Mouse (Mus musculus) heart, postnatal 0 days (tissue): Measurements from ENCODE around the gene Msln. TPM values are rescaled to one million over a fixed set of nuclear protein-coding genes. Genes with fewer than 3 reads are reported as not detected.

Experiments
- ATAC-seq: fragments of 200-750 bp; cut with Nextera tagmentation; 2 replicates; pipeline ENCODE4 v1.8.0; 2017; ENCODE audit warnings: low read depth, moderate number of reproducible peaks, moderate library complexity; ENCODE audit not compliant: insufficient read depth
- DNase-seq: peaks from one replicate; pipeline ENCODE4 v3.0.0-alpha.2; 2016; ENCODE audit warnings: low spot score
- H3K27ac ChIP-seq: fragments of 300-500 bp; sonication (generic); 2 replicates; pipeline ENCODE4 v1.5.1; 2014; ENCODE audit warnings: low read depth, mild to moderate bottlenecking
- H3K27me3 ChIP-seq: fragments of 300-500 bp; sonication (generic); 2 replicates; pipeline ENCODE4 v1.6.1; 2014; ENCODE audit warnings: low read length, mixed read lengths; ENCODE audit not compliant: control insufficient read depth, insufficient read depth
- H3K36me3 ChIP-seq: fragments of 300-500 bp; sonication (generic); replicated peaks from 2 replicates; pipeline ENCODE4 v1.6.1; 2014; ENCODE audit warnings: low read length, mixed read lengths; ENCODE audit not compliant: control insufficient read depth, insufficient read depth
- H3K4me1 ChIP-seq: fragments of 300-500 bp; sonication (generic); 2 replicates; pipeline ENCODE4 v1.6.1; 2014; ENCODE audit warnings: antibody characterized with exemption; ENCODE audit not compliant: control insufficient read depth, insufficient read depth
- H3K4me2 ChIP-seq: fragments of 300-500 bp; sonication (generic); 2 replicates; pipeline ENCODE4 v1.6.1; 2014; ENCODE audit warnings: low read depth, mild to moderate bottlenecking, low read length, moderate library complexity
- H3K4me3 ChIP-seq: fragments of 300-500 bp; sonication (generic); 2 replicates; pipeline ENCODE4 v1.5.1; 2014; ENCODE audit warnings: low read depth, low read length
- H3K9ac ChIP-seq: fragments of 300-500 bp; sonication (generic); replicated peaks from 2 replicates; pipeline ENCODE4 v1.6.1; 2014; ENCODE audit warnings: low read depth, low read length, mixed read lengths
- H3K9me3 ChIP-seq: fragments of 300-500 bp; sonication (generic); replicated peaks from 2 replicates; pipeline ENCODE4 v1.6.1; 2016; ENCODE audit warnings: low read length; ENCODE audit not compliant: control insufficient read depth
- CTCF ChIP-seq: IDR thresholded peaks from 2 replicates; pipeline ENCODE4 v1.5.1; 2016; ENCODE audit warnings: antibody characterized with exemption, control low read depth, low read depth
- EP300 ChIP-seq: IDR thresholded peaks from 2 replicates; pipeline ENCODE4 v1.6.1; 2016; ENCODE audit warnings: antibody characterized with exemption, low read depth
- WGBS: fragments of 180-500 bp; shearing (Covaris S2); extraction: QIAGEN DNeasy Blood & Tissue Kit; methylation state at CpG from one replicate; pipeline ENCODE4 v1.1.7; 2014; 5-methylcytosine and 5-hydroxymethylcytosine counted together
- polyA plus RNA-seq: library from polyadenylated mRNA; unstranded; fragments of >200 nt; fragmentation: Nextera tagmentation; extraction: Ambion mirVana; gene quantifications from 2 replicates; pipeline ENCODE4 v1.2.1, GENCODE M21; 2015
- total RNA-seq: library from RNA; depleted of rRNA; stranded (reverse); fragments of >200 nt; gene quantifications from 2 replicates; pipeline ENCODE4 v1.2.3, GENCODE M21; 2014; ENCODE audit warnings: low replicate concordance

Msln gene
- total and polyA plus RNA-seq, 2 experiments from 2014 or later: 60.3 to 83.3 TPM

GRCm38 (mm10) chr17:25735246-25735645 is 18.9 kb downstream of the Msln start:
- WGBS: 70% methylated on average over 5 of the region's 5 CpGs
- Histone ChIP-seq H3K9me3 (no peaks in the 10 kb centered on the region), H3K36me3 (no peaks in the 10 kb centered on the region), H3K4me3 (no peak overlapping the region), H3K27me3 (no peaks in the 10 kb centered on the region), H3K4me1 (no peaks in the 10 kb centered on the region), H3K9ac (no peak overlapping the region), H3K27ac (no peak overlapping the region), H3K4me2 (no peak overlapping the region)
- DNase-seq (no peak), ATAC-seq (no peak)
- TF ChIP-seq EP300: no peak
- TF ChIP-seq CTCF: no peak

GRCm38 (mm10) chr17:25732082-25732481 is 22.1 kb downstream of the Msln start:
- H3K9me3 ChIP-seq: no peaks in the 10 kb centered on the region
- DNase-seq: peak; percentile 50
- no peak overlapping the region for H3K9ac ChIP-seq
- no peak for ATAC-seq
- H3K27ac ChIP-seq: no peak overlapping the region
- H3K27me3 ChIP-seq: no peaks in the 10 kb centered on the region
- WGBS: 18% methylated on average over 2 of the region's 2 CpGs
- H3K4me2 ChIP-seq: no peak overlapping the region
- no peak overlapping the region for H3K4me3 ChIP-seq
- H3K4me1 ChIP-seq: peaks cover 8% of the 10 kb centered on the region
- H3K36me3 ChIP-seq: no peaks in the 10 kb centered on the region
- TF ChIP-seq EP300 (no peak), CTCF (peak; percentile 95)

- Histone ChIP-seq H3K4me3 (peak overlapping the region; percentile 61), H3K4me2 (peak overlapping the region; percentile 90), H3K27ac (peak overlapping the region; percentile 40; the same call in 1 of the 2 replicates), H3K9ac (peak overlapping the region; percentile 78), H3K4me1 (peaks cover 16% of the 10 kb centered on the region), H3K9me3 (no peaks in the 10 kb centered on the region), H3K27me3 (no peaks in the 10 kb centered on the region), H3K36me3 (no peaks in the 10 kb centered on the region; the same call in 1 of the 2 replicates)
- WGBS: 8% methylated on average over 4 of the region's 4 CpGs
- DNase-seq: no peak
- TF ChIP-seq EP300: no peak
- ATAC-seq: no peak
Observed at GRCm38 (mm10) chr17:25728009-25728270, 26.2 kb downstream of the Msln start.

DNA sequence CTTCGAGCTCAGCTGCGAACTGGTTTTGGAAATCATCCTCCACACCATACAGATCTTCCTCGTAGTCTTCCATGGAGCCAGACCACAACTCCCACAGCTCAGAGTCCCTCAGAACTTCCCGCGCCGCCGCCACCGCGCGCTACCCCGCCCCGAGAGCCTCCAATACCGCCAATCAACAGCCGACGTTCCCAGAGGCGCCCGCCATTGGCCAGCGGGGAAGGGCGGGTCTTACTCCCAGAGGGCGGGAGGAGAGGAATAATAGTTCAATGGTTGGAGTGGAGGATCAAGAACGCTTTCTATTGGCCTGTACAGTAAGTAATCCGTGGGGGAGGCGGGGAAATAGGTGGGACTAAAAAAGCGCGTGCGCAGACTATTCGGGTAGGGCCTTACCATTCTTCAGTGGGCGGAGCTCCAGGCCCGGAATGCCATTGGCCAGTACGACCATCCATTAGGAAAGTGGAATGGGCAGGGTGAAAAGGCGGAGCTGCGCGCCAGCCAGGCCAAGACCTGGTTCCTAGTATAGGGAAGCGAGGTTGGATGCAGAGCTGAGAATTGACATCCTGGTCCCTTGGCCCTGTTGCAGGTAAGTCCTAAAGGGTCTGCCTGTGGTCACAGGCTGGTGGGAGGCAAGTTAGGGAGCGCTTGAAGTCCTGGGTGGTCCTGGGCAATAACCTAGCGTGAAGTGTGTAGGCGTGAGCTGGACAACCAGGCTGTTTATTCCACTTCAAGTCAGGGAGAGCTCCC is 26.7 kb downstream of the Msln start, which contains the start of the genes Chtf18 and Rpusd1:
TSS of gene Chtf18 (minus strand) at position 155 of the 744 bp plus-strand sequence.
TSS of gene Rpusd1 (plus strand) at position 406 of the 744 bp plus-strand sequence.
- WGBS: under 1% methylated on average over 37 of the region's 37 CpGs
- H3K27me3 ChIP-seq: no peaks in the 10 kb centered on the region
- DNase-seq (peak; percentile 100), ATAC-seq (peak; percentile 98)
- no peak for TF ChIP-seq CTCF
- TF ChIP-seq EP300: no peak
- peaks cover 16% of the 10 kb centered on the region for H3K4me1 ChIP-seq
- no peaks in the 10 kb centered on the region for H3K9me3 ChIP-seq
- H3K27ac ChIP-seq: peak within 1 kb of the TSS; percentile 40; the same call in 1 of the 2 replicates
- H3K36me3 ChIP-seq: peaks cover 1% of the 10 kb centered on the region; the same call in 1 of the 2 replicates
- H3K4me3 ChIP-seq: peak within 1 kb of the TSS; percentile 61
- peak within 1 kb of the TSS; percentile 78 for H3K9ac ChIP-seq
- H3K4me2 ChIP-seq: peak within 1 kb of the TSS; percentile 97

DNA sequence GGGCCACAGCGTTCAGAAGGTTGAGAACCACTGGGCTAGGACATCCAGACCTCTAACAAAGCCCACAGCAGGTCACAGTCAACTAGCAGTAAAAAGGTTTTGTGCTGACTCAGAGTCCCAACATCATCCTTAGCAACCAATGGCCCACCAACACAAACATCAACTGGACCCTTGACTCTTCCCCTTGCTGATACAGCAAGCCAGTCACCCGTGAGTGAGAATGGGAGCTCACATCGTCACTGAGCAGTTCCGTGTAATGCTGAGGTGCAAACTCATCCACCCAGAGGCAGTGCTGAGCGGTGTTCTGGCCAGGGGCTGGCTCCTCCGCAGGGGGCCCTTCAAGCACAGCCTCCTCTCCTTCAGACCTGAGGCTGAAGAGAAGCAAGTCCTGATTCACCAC is 28.9 kb downstream of the Msln start:
- H3K27ac ChIP-seq: no peak overlapping the region
- no peak overlapping the region for H3K4me3 ChIP-seq
- H3K27me3 ChIP-seq: no peaks in the 10 kb centered on the region
- H3K9me3 ChIP-seq: no peaks in the 10 kb centered on the region
- no peak overlapping the region for H3K4me2 ChIP-seq
- DNase-seq (no peak), ATAC-seq (no peak)
- no peak for TF ChIP-seq EP300
- H3K4me1 ChIP-seq: peaks cover 16% of the 10 kb centered on the region
- H3K36me3 ChIP-seq: peaks cover 10% of the 10 kb centered on the region; the same call in 1 of the 2 replicates
- no peak overlapping the region for H3K9ac ChIP-seq
- WGBS: 72% methylated on average over 6 of the region's 6 CpGs

GRCm38 (mm10) chr17:25723919-25724318 is 30.3 kb downstream of the Msln start:
- Histone ChIP-seq H3K9me3 (no peaks in the 10 kb centered on the region), H3K27me3 (no peaks in the 10 kb centered on the region), H3K4me1 (peaks cover 16% of the 10 kb centered on the region), H3K9ac (no peak overlapping the region), H3K36me3 (peaks cover 17% of the 10 kb centered on the region; the same call in 1 of the 2 replicates), H3K27ac (no peak overlapping the region), H3K4me2 (no peak overlapping the region), H3K4me3 (no peak overlapping the region)
- WGBS: 80% methylated on average over 7 of the region's 7 CpGs
- DNase-seq (no peak), ATAC-seq (no peak)
- no peak for TF ChIP-seq EP300
- TF ChIP-seq CTCF: no peak
